Mouse (Mus musculus): ENCODE data around the gene Slc27a5. TPM values are rescaled to one million over a fixed set of nuclear protein-coding genes. Genes with fewer than 3 reads are reported as not detected.

Gene Slc27a5
- total and polyA plus RNA-seq, 3 experiments, result 0.22 TPM; not detected in 2

DNA sequence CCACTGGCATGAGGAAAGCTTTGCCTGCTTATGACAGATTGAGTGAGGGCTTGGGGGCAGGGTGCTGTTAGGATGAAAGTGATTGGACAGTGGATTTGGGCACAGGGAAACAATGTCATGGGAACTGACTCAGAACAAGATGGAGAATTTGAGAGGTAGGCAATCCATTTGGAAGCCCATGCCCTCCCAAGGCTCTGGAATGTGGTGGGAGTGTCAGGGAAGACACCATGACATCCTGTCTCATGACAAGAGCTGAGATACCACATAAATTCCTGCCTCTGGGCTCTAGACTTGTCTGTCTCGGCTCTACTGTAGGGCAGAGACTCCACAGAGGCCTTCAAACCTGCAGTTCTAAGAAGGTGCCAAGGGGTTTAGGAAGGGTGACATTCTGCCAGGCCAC, 43.3 kb upstream of the Slc27a5 start:
- Histone ChIP-seq H3K4me3 (ENCODE audit: low read depth, low read length) (no peak overlapping the region), H3K36me3 (replicated peaks) (peaks cover 30% of the 10 kb centered on the region), H3K9me3 (replicated peaks) (peaks cover 18% of the 10 kb centered on the region), H3K4me1 (ENCODE audit: insufficient read depth, low read depth, low read length) (peaks cover 40% of the 10 kb centered on the region), H3K27me3 (ENCODE audit: insufficient read depth, low read length) (peaks cover 12% of the 10 kb centered on the region; the same call in 1 of the 2 replicates)
- ATAC-seq (ENCODE audit: extremely low read depth, insufficient number of reproducible peaks, low FRiP score, poor library complexity, severe bottlenecking), result no peak
- TF ChIP-seq POLR2AphosphoS5 (IDR thresholded peaks at IDR 0.05; ENCODE audit: insufficient replicate concordance, low read depth, low read length) (no peak), GATA2 (IDR thresholded peaks at IDR 0.05; ENCODE audit: borderline replicate concordance, low read depth, low read length) (no peak)
- DNase-seq (ENCODE audit: low spot score), result no peak

DNA sequence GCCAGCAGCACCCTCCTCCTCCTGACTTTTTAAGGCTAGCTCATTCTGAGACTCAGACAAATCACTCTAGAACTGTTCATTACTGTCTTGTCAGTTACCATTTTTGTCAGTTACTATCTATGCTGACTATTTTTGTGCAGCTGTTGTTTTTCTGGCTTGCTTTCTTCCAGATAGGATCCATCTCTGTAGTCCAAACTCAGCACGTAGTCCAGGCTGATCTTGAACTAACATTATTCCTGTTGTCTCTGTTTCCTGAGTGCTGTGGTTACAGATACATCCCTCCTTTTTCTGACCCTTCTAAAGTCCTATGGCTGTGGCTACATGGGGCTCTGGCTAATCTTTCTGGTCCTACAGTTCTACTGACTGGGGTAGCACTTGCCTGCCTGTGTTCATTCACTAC, 41.2 kb upstream of the Slc27a5 start:
- Histone ChIP-seq H3K4me1 (ENCODE audit: insufficient read depth, low read depth, low read length) (peaks cover 54% of the 10 kb centered on the region), H3K27me3 (ENCODE audit: insufficient read depth, low read length) (peaks cover 10% of the 10 kb centered on the region; the same call in 1 of the 2 replicates), H3K9me3 (replicated peaks) (peaks cover 15% of the 10 kb centered on the region), H3K4me3 (ENCODE audit: low read depth, low read length) (peak overlapping the region; percentile 85), H3K36me3 (replicated peaks) (peaks cover 48% of the 10 kb centered on the region)
- TF ChIP-seq TAL1 (conservative IDR thresholded peaks at IDR 0.05; ENCODE audit: low read depth, low read length), result no peak
- no peak for TF ChIP-seq GATA1 (IDR thresholded peaks at IDR 0.05; ENCODE audit: borderline replicate concordance, low read length)
- no peak for TF ChIP-seq GATA2 (IDR thresholded peaks at IDR 0.05; ENCODE audit: borderline replicate concordance, low read depth, low read length)
- no peak for TF ChIP-seq POLR2AphosphoS5 (IDR thresholded peaks at IDR 0.05; ENCODE audit: insufficient replicate concordance, low read depth, low read length)
- TF ChIP-seq CTCF (IDR thresholded peaks at IDR 0.05; ENCODE audit: low read depth, low read length), result no peak
- no peak for DNase-seq (ENCODE audit: low spot score)
- ATAC-seq (ENCODE audit: extremely low read depth, insufficient number of reproducible peaks, low FRiP score, poor library complexity, severe bottlenecking), result no peak

DNA sequence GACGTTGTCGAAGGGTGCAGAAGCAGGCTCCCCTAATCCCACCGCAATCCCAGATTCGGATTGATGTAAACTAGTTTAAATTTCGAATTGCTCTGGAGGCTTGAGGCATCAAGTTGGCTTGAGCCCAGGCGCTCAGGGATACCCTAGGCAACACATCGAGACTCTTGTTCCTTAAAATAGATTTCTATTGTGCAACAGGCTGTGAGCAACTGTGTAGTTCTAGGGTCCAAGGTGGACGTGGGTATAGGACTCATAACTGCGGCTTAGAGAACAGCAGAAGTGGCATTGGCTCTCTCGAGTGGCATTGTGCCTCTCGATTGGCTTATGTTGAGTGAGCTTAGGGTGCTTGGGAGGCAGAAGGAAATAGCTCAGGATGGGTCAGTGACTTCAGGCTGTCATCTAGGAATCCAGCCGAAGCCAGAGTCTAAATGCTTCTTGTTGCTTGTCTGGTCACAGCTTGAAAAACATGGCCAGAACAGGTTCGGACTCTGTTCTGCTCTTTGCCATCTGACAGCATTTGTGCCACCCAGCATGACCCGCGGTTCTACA, 40.7 kb upstream of the Slc27a5 start:
- Histone ChIP-seq H3K27me3 (ENCODE audit: insufficient read depth, low read length) (peaks cover 7% of the 10 kb centered on the region; the same call in 1 of the 2 replicates), H3K4me3 (ENCODE audit: low read depth, low read length) (peak overlapping the region; percentile 85), H3K9me3 (replicated peaks) (peaks cover 10% of the 10 kb centered on the region), H3K4me1 (ENCODE audit: insufficient read depth, low read depth, low read length) (peaks cover 57% of the 10 kb centered on the region), H3K36me3 (replicated peaks) (peaks cover 48% of the 10 kb centered on the region)
- DNase-seq (ENCODE audit: low spot score) (peak; percentile 13), ATAC-seq (ENCODE audit: extremely low read depth, insufficient number of reproducible peaks, low FRiP score, poor library complexity, severe bottlenecking) (0 out of 2 replicates have a peak, but pooled peaks have one; percentile 8)
- TF ChIP-seq GATA2 (IDR thresholded peaks at IDR 0.05; ENCODE audit: borderline replicate concordance, low read depth, low read length), result no peak
- no peak for TF ChIP-seq TAL1 (conservative IDR thresholded peaks at IDR 0.05; ENCODE audit: low read depth, low read length)
- TF ChIP-seq CTCF (IDR thresholded peaks at IDR 0.05; ENCODE audit: low read depth, low read length), result no peak
- TF ChIP-seq GATA1 (IDR thresholded peaks at IDR 0.05; ENCODE audit: borderline replicate concordance, low read length), result no peak
- TF ChIP-seq POLR2AphosphoS5 (IDR thresholded peaks at IDR 0.05; ENCODE audit: insufficient replicate concordance, low read depth, low read length), result no peak

DNA sequence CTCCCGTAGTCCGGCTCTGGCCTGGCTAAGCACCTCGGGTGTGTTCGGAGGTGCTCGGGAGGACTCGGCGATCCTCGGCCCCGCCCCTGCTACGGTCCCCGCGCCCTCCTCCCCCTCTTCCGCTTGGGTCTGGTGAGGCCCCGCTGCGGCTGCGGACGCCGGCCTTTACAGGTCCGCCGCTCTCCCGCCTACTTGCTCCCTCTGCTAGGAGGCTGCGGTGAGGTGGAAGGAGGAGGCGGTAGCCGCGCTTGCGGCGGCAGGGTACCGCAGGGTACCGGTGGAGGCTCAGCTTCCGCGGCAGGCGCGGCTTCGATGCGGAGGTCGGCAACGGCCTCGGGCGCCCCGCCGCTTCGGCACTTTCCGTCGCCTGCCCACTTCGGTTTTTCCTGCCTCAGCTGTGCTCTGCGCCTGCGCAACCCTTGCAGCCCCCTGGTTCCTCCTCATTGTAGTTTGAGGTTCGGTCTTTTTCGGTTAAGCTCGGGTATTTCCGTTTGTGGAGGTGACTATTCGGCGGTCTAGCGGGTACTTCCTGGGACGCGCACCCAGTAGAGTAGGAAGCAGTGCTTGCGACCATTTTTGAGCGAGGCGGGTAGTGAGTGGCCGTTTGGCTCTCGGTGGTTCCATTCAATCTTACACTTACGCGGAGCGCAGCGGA, 40.0 kb upstream of the Slc27a5 start, which contains the start of gene Ube2m:
Ube2m (minus strand) TSS at position 375 of the 655 bp plus-strand sequence.
- peaks cover 3% of the 10 kb centered on the region for H3K9me3 ChIP-seq (replicated peaks)
- H3K36me3 ChIP-seq (replicated peaks), result peaks cover 48% of the 10 kb centered on the region
- ATAC-seq (ENCODE audit: extremely low read depth, insufficient number of reproducible peaks, low FRiP score, poor library complexity, severe bottlenecking), result peak; percentile 52
- H3K4me3 ChIP-seq (ENCODE audit: low read depth, low read length), result peak within 1 kb of the TSS; percentile 85
- no peaks in the 10 kb centered on the region; the same call in 1 of the 2 replicates for H3K27me3 ChIP-seq (ENCODE audit: insufficient read depth, low read length)
- TF ChIP-seq POLR2AphosphoS5 (IDR thresholded peaks at IDR 0.05; ENCODE audit: insufficient replicate concordance, low read depth, low read length), result 0 out of 2 replicates have a peak, but pooled peaks have one; percentile 40
- no peak for TF ChIP-seq CTCF (IDR thresholded peaks at IDR 0.05; ENCODE audit: low read depth, low read length)
- no peak for TF ChIP-seq GATA2 (IDR thresholded peaks at IDR 0.05; ENCODE audit: borderline replicate concordance, low read depth, low read length)
- no peak for TF ChIP-seq TAL1 (conservative IDR thresholded peaks at IDR 0.05; ENCODE audit: low read depth, low read length)
- no peak for TF ChIP-seq GATA1 (IDR thresholded peaks at IDR 0.05; ENCODE audit: borderline replicate concordance, low read length)
- DNase-seq (ENCODE audit: low spot score), result peak; percentile 92
- H3K4me1 ChIP-seq (ENCODE audit: insufficient read depth, low read depth, low read length), result peaks cover 62% of the 10 kb centered on the region

DNA sequence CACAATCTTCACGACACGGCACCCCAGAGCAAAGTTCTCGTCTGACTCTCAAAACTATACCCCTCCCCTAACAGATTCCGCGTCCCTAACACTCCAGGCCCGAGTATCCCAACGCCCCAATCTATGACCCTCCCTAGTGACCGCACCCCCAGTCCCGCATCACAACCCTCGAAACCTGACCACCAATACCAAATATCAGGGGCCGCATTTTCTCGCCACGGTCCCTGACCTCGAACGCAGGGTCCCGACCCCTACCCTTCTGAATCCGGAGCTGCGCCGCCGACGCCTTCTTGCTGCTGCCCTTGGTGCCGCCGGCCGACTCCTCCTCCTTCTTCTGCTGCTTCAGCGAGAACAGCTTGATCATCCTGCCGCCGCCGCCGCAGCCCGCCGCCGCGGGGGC, 39.4 kb upstream of the Slc27a5 start:
- peaks cover 55% of the 10 kb centered on the region for H3K36me3 ChIP-seq (replicated peaks)
- DNase-seq (ENCODE audit: low spot score) (peak; percentile 16), ATAC-seq (ENCODE audit: extremely low read depth, insufficient number of reproducible peaks, low FRiP score, poor library complexity, severe bottlenecking) (no peak)
- no peaks in the 10 kb centered on the region for H3K27me3 ChIP-seq (ENCODE audit: insufficient read depth, low read length)
- H3K9me3 ChIP-seq (replicated peaks), result no peaks in the 10 kb centered on the region
- TF ChIP-seq TAL1 (conservative IDR thresholded peaks at IDR 0.05; ENCODE audit: low read depth, low read length) (no peak), CTCF (IDR thresholded peaks at IDR 0.05; ENCODE audit: low read depth, low read length) (no peak), GATA2 (IDR thresholded peaks at IDR 0.05; ENCODE audit: borderline replicate concordance, low read depth, low read length) (no peak), GATA1 (IDR thresholded peaks at IDR 0.05; ENCODE audit: borderline replicate concordance, low read length) (no peak)
- H3K4me1 ChIP-seq (ENCODE audit: insufficient read depth, low read depth, low read length), result peaks cover 68% of the 10 kb centered on the region
- H3K4me3 ChIP-seq (ENCODE audit: low read depth, low read length), result peak overlapping the region; percentile 85

DNA sequence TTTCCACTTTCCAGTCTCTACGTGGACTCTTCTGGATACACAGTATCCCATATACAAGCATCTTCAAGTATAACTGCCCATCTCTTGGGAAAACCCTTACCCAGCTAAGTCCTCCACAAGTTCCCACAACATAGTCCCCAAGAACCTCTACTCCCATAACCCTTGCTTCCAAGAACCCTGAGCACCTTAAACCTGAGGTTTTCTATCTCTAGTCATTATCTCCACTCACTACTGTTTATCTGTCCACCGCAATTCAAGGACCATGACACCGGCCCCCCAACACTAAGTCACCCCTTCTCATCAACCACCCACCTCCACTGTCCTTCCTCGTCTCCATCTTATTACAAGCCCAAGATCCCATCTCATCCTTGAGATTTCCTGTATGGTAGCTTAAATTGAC, 38.8 kb upstream of the Slc27a5 start:
- no peak for DNase-seq (ENCODE audit: low spot score)
- H3K27me3 ChIP-seq (ENCODE audit: insufficient read depth, low read length), result no peaks in the 10 kb centered on the region
- TF ChIP-seq POLR2AphosphoS5 (IDR thresholded peaks at IDR 0.05; ENCODE audit: insufficient replicate concordance, low read depth, low read length) (no peak), CTCF (IDR thresholded peaks at IDR 0.05; ENCODE audit: low read depth, low read length) (no peak), GATA1 (IDR thresholded peaks at IDR 0.05; ENCODE audit: borderline replicate concordance, low read length) (no peak), TAL1 (conservative IDR thresholded peaks at IDR 0.05; ENCODE audit: low read depth, low read length) (no peak), GATA2 (IDR thresholded peaks at IDR 0.05; ENCODE audit: borderline replicate concordance, low read depth, low read length) (no peak)
- H3K4me1 ChIP-seq (ENCODE audit: insufficient read depth, low read depth, low read length), result peaks cover 73% of the 10 kb centered on the region
- peak overlapping the region; percentile 85 for H3K4me3 ChIP-seq (ENCODE audit: low read depth, low read length)
- no peak for ATAC-seq (ENCODE audit: extremely low read depth, insufficient number of reproducible peaks, low FRiP score, poor library complexity, severe bottlenecking)
- H3K36me3 ChIP-seq (replicated peaks), result peaks cover 60% of the 10 kb centered on the region
- no peaks in the 10 kb centered on the region for H3K9me3 ChIP-seq (replicated peaks)

Data from G1E (cell line).